Mouse (Mus musculus) lung, adult 2 months (tissue): ENCODE data around the gene Tmem94.

Source experiments
- CTCF ChIP-seq: fragments of 200-500 bp; IDR thresholded peaks from 2 replicates; pipeline ENCODE4 v1.5.1; 2011; ENCODE audit warnings: mild to moderate bottlenecking, low read length, control low read depth; ENCODE audit not compliant: insufficient read depth
- POLR2A ChIP-seq: fragments of 200-500 bp; IDR thresholded peaks from 2 replicates; pipeline ENCODE4 v1.6.1; 2011; ENCODE audit warnings: low read depth, mild to moderate bottlenecking, control low read depth, low read length, borderline replicate concordance; ENCODE audit errors: extremely low read depth

DNA sequence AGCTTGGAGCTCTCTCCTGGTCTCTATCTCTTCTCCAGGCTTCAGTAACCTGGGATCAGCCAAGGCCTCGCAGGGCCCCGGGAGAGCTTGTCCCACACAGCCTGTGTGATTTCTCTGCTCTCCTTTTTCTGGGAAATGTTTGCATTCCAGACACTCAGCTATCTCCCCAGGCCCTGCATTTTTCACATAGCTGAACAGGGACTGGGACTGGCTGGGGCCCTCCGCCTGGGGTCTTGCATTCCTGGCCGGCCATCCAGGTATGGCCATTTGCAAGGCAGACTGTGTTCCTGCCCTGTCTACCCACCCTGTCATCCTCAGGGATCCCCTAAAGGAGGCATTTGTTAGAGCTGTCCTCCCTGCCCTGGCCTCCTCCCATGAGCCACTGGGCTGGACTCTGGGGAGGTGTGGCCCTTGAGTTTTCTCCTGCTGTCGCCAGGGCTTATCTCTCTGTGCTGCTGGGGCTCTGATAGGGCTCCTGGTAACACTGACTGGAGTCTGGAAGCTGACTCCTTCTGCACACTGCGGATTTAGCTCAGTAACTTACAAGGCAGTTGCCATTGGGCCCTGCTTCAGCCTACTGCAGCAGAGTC lies 76.8 kb downstream of the Tmem94 start:
- TF ChIP-seq CTCF (no peak), POLR2A (no peak)
